Mouse (Mus musculus) myocyte (in vitro differentiated cells): ENCODE measurements around the gene Ngf.

Source experiments
- MAX ChIP-seq: IDR thresholded peaks from one replicate; pipeline ENCODE4 v1.6.1; 2011; ENCODE audit warnings: low read depth, mild to moderate bottlenecking, control low read depth
- MYOD1 ChIP-seq, 3 experiments: IDR thresholded peaks; one replicate each; pipeline ENCODE4 v1.6.1; 2011; ENCODE audit warnings: control low read depth in 2 of 3, low read depth in 2 of 3, mild to moderate bottlenecking in 2 of 3, moderate library complexity in 1 of 3; ENCODE audit not compliant: insufficient read length in 2 of 3, control insufficient read depth in 1 of 3
- MYOG ChIP-seq, 3 experiments: IDR thresholded peaks; one replicate each; pipeline ENCODE4 v1.6.1; 2011; ENCODE audit warnings: control low read depth in 2 of 3, low read depth in 2 of 3, mild to moderate bottlenecking in 2 of 3; ENCODE audit not compliant: insufficient read length in 2 of 3, control insufficient read depth in 1 of 3, insufficient read depth in 1 of 3
- POLR2A ChIP-seq: IDR thresholded peaks from one replicate; pipeline ENCODE4 v1.6.1; 2011; ENCODE audit warnings: low read depth, mild to moderate bottlenecking, control low read depth, moderate library complexity; ENCODE audit not compliant: insufficient read length
- REST ChIP-seq: IDR thresholded peaks from one replicate; pipeline ENCODE4 v1.6.1; 2011; ENCODE audit warnings: mild to moderate bottlenecking, control low read depth, moderate library complexity; ENCODE audit not compliant: insufficient read depth, insufficient read length
- SRF ChIP-seq: IDR thresholded peaks from one replicate; pipeline ENCODE4 v1.6.1; 2011; ENCODE audit warnings: low read depth; ENCODE audit not compliant: control insufficient read depth, insufficient read length
- TCF12 ChIP-seq: IDR thresholded peaks from one replicate; pipeline ENCODE4 v1.6.1; 2011; ENCODE audit warnings: mild to moderate bottlenecking, control low read depth; ENCODE audit not compliant: poor library complexity, insufficient read depth, severe bottlenecking
- TCF3 ChIP-seq: IDR thresholded peaks from one replicate; pipeline ENCODE4 v1.6.1; 2011; ENCODE audit warnings: low read depth, control low read depth; ENCODE audit not compliant: insufficient read length
- USF1 ChIP-seq: IDR thresholded peaks from one replicate; pipeline ENCODE4 v1.6.1; 2011; ENCODE audit warnings: low read depth, mild to moderate bottlenecking, control low read depth, moderate library complexity

- TF ChIP-seq REST (no peak), MYOG (IDR thresholded peaks at IDR 0.05; ENCODE audit: control insufficient read depth in 1 of 3, insufficient read depth in 1 of 3, insufficient read length in 2 of 3, low read depth in 2 of 3) (no peak), POLR2A (no peak), TCF3 (no peak), USF1 (no peak), MYOD1 (IDR thresholded peaks at IDR 0.05; ENCODE audit: control insufficient read depth in 1 of 3, insufficient read length in 2 of 3, low read depth in 2 of 3) (no peak), TCF12 (no peak), MAX (no peak), SRF (no peak)
Measured at GRCm38 (mm10) chr3:102467121-102467520, 2.6 kb upstream of the Ngf start.
